Mouse (Mus musculus) embryonic facial prominence, embryonic 14.5 days (tissue): ENCODE measurements around the gene Ccdc130. TPM values are rescaled to one million over a fixed set of nuclear protein-coding genes. Genes with fewer than 3 reads are reported as not detected.
"Not testable (repeated sequence)": the region's sequence is repeated elsewhere in the genome, so short reads cannot be mapped to it uniquely, and the experiment has no call there.

Source experiments
- ATAC-seq: fragments of 200-750 bp; cut with Nextera tagmentation; 2 replicates; pipeline ENCODE4 v1.8.0; 2017; ENCODE audit warnings: low read depth, moderate number of reproducible peaks, moderate TSS enrichment
- DNase-seq: peaks from one replicate; pipeline ENCODE4 v3.0.0-alpha.2; 2015; ENCODE audit warnings: low spot score
- H3K27ac ChIP-seq: fragments of 300-500 bp; sonication (generic); replicated peaks from 2 replicates; pipeline ENCODE4 v1.5.1; 2014; ENCODE audit warnings: low read depth, mild to moderate bottlenecking, low read length, moderate library complexity
- H3K27me3 ChIP-seq: fragments of 300-500 bp; sonication (generic); replicated peaks from 2 replicates; pipeline ENCODE4 v1.6.1; 2014; ENCODE audit warnings: low read length; ENCODE audit not compliant: control insufficient read depth, insufficient read depth
- H3K36me3 ChIP-seq: fragments of 300-500 bp; sonication (generic); 2 replicates; pipeline ENCODE4 v1.6.1; 2014; ENCODE audit warnings: low read length, mixed read lengths; ENCODE audit not compliant: control insufficient read depth, insufficient read depth
- H3K4me1 ChIP-seq: fragments of 300-500 bp; sonication (generic); 2 replicates; pipeline ENCODE4 v1.6.1; 2014; ENCODE audit warnings: antibody characterized with exemption, low read length; ENCODE audit not compliant: control insufficient read depth, insufficient read depth
- H3K4me2 ChIP-seq: fragments of 300-500 bp; sonication (generic); 2 replicates; pipeline ENCODE4 v1.6.1; 2014; ENCODE audit warnings: low read depth, mild to moderate bottlenecking, low read length, moderate library complexity, mixed read lengths
- H3K4me3 ChIP-seq: fragments of 300-500 bp; sonication (generic); 2 replicates; pipeline ENCODE4 v1.5.1; 2014; ENCODE audit warnings: low read depth, mild to moderate bottlenecking, low read length
- H3K9ac ChIP-seq: fragments of 300-500 bp; sonication (generic); 2 replicates; pipeline ENCODE4 v1.6.1; 2014; ENCODE audit warnings: low read depth, mild to moderate bottlenecking, low read length, moderate library complexity, mixed read lengths
- H3K9me3 ChIP-seq: fragments of 300-500 bp; sonication (generic); 2 replicates; pipeline ENCODE4 v1.6.1; 2016; ENCODE audit warnings: low read length; ENCODE audit not compliant: control insufficient read depth
- WGBS: fragments of 180-500 bp; shearing (Covaris S2); extraction: QIAGEN DNeasy Blood & Tissue Kit; methylation state at CpG from one replicate; pipeline ENCODE4 v1.1.7; 2014; 5-methylcytosine and 5-hydroxymethylcytosine counted together
- polyA plus RNA-seq: library from polyadenylated mRNA; unstranded; fragments of >200 nt; fragmentation: Nextera tagmentation; extraction: Ambion mirVana; gene quantifications from 2 replicates; pipeline ENCODE4 v1.2.1, GENCODE M21; 2014

The Ccdc130 gene
- 18.4 and 19.6 TPM in 2 replicates for polyA plus RNA-seq

DNA sequence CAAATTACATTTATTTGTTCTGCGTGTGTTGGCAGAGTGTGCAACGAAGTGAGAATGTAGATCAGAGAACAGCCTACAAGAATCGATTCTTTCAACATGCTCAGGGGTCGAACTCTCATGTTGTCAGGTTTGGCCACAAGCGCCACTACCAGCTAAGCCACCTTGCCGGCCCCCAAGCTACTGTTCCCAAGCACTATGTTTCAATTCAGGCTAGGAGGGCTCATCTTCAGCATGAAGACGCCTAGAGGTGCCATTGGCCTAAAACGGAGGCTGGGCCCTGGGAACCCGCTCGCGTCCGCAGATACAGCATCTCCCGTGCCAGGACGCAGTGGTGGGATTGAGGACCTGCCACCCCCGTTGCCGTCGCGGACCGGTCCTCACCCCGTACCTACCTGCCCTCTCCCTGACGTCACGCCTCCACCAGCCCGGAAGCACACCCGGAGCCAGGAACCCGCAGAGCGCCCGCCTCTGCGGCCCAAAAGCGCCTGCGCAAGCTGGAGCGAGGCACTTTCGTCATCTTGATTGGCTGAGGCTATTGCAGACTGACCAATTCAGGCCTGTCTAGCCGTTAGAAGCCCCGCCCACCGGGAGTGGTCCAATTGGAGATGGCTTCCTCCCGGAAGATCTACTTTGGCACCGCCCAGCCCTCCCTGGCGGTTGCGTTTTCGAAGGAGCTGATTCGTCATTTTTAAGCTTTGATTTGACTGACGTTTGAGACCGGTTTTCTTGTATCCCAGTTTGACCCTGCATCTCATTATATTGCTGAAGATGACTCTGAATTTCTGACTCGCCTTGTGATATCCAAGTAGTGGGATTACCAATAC is at the start of gene Ccdc130:
TSS of gene Ccdc130 (minus strand) at position 431 of the 824 bp plus-strand sequence.
- Histone ChIP-seq H3K4me3 (peak within 1 kb of the TSS; percentile 77), H3K9me3 (no peaks in the 10 kb centered on the region), H3K4me1 (0 out of 2 replicates have a peak, but pooled peaks cover 2% of the 10 kb centered on the region), H3K36me3 (peaks cover 6% of the 10 kb centered on the region; the same call in 1 of the 2 replicates), H3K4me2 (peak within 1 kb of the TSS; percentile 92), H3K9ac (peak within 1 kb of the TSS; percentile 85), H3K27ac (peak within 1 kb of the TSS; percentile 66), H3K27me3 (no peaks in the 10 kb centered on the region)
- peak; percentile 100 for ATAC-seq
- WGBS, result under 1% methylated on average over 31 of the region's 44 CpGs
- peak; percentile 100 for DNase-seq

DNA sequence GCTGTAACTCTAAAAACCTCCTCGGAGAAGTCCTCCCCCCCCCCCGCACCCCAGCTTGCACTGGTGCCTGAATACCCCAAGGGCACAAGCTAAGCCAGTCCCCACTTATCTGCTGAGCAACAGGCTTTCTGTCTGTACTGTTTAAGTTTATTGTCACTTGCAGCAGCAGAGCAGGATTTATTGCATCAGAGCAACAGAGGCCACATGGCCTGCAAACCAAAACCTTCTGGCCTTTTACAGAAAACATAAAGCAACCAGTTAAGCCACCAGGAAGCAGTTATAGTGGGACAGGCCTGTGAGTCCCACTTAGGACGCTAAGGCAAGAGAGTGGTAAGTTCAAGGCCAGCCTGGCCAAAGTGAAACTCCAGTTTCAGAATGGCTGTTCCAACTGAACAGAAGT is 38.2 kb upstream of the Ccdc130 start:
- Histone ChIP-seq H3K4me1 (no peaks in the 10 kb centered on the region), H3K27ac (no peak overlapping the region), H3K36me3 (no peaks in the 10 kb centered on the region), H3K27me3 (no peaks in the 10 kb centered on the region), H3K9me3 (no peaks in the 10 kb centered on the region), H3K4me3 (no peak overlapping the region), H3K4me2 (no peak overlapping the region), H3K9ac (no peak overlapping the region)
- ATAC-seq (no peak), DNase-seq (no peak)
- 44% methylated on average over 3 of the region's 3 CpGs for WGBS

DNA sequence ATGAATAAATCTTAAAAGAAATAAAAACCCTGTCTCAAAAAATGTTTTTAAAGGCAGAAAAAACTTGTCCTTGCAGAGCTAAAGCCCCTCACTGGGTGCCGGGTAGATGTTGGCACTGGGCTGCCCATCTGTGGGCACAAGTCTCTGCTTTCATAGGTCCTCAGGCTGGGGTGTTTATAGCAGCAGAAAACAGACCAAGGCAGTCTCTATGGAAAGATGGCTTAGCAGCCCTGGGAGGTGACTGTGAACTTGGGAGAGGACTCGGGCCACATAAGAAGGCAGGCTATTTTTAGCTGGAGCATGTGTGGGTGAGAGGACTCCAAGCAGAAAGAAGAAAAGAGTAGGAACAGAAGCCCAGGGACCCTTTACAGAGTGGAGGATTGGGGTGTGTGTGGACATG is 33.8 kb upstream of the Ccdc130 start:
- H3K4me2 ChIP-seq, result no peak overlapping the region
- WGBS, result 86% methylated on average over 2 of the region's 2 CpGs
- no peaks in the 10 kb centered on the region for H3K36me3 ChIP-seq
- peaks cover 10% of the 10 kb centered on the region; the same call in 1 of the 2 replicates for H3K9me3 ChIP-seq
- H3K4me3 ChIP-seq, result no peak overlapping the region
- no peak for ATAC-seq
- no peak overlapping the region for H3K27ac ChIP-seq
- H3K27me3 ChIP-seq, result no peaks in the 10 kb centered on the region
- no peak overlapping the region for H3K9ac ChIP-seq
- H3K4me1 ChIP-seq, result no peaks in the 10 kb centered on the region
- no peak for DNase-seq

DNA sequence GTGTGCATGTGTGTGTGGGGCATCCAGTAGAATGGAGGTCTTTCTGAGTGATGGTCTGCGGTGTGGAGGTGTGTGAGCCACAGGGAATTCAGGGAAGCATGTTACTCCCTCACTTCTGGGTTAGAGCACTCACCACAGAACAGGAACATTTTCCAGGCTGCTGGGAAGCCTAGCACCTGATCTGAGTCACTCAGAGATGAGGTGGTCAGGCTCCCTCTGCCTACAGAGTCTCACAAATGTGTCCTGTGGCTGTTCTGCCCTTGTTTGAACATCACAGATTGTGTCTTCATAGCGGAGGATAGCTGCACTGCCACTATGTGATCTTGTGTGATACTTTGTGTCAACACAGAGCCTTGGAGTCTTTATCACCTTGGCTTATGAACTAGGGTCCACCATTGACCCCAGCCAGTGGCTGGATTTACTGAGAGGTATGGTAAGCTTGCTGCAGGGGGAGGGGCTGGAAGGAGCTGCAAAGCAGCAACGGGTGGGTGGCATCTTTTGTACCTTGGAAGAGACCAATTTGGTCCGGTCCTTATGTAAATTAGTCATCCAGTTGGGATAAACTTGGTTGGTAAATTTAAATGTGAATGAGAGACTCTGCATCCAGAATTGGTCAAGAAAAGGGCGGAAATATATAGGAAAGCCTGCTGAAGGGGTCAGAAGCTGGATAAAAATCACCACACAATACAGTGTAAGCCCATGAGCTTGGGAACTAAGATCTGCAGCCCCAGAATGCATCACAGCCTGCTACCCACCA is 27.0 kb upstream of the Ccdc130 start:
- Histone ChIP-seq H3K27ac (no peak overlapping the region), H3K4me3 (no peak overlapping the region), H3K4me1 (no peaks in the 10 kb centered on the region), H3K36me3 (no peaks in the 10 kb centered on the region), H3K9me3 (peaks cover 10% of the 10 kb centered on the region; the same call in 1 of the 2 replicates), H3K4me2 (no peak overlapping the region), H3K27me3 (no peaks in the 10 kb centered on the region), H3K9ac (no peak overlapping the region)
- DNase-seq (no peak), ATAC-seq (no peak)
- WGBS, result 67% methylated on average over 5 of the region's 5 CpGs

DNA sequence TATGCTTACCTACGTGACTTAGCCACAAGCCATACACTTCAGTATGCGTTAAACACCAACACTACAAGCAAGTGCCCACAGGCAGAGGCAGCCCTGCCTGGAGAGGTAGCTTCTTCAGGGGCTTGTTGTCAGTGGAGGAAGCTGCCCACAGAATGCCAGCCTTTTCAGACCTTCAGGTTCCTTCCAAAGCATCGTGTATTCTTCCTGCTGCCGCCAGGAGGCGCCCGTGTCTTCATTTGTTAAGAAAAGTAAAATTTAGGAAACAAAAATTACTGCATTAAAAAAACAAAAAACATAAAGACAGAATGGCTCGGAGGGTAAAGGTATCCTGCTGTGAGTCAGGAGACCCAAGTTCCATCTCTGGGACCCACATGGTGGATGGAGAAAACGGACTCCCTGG is 21.5 kb upstream of the Ccdc130 start:
- Histone ChIP-seq H3K36me3 (no peaks in the 10 kb centered on the region), H3K9me3 (no peaks in the 10 kb centered on the region), H3K4me2 (no peak overlapping the region), H3K27me3 (no peaks in the 10 kb centered on the region), H3K27ac (no peak overlapping the region), H3K4me1 (no peaks in the 10 kb centered on the region), H3K9ac (no peak overlapping the region), H3K4me3 (no peak overlapping the region)
- DNase-seq (peak; percentile 74), ATAC-seq (no peak)
- WGBS, result 25% methylated on average over 8 of the region's 8 CpGs

DNA sequence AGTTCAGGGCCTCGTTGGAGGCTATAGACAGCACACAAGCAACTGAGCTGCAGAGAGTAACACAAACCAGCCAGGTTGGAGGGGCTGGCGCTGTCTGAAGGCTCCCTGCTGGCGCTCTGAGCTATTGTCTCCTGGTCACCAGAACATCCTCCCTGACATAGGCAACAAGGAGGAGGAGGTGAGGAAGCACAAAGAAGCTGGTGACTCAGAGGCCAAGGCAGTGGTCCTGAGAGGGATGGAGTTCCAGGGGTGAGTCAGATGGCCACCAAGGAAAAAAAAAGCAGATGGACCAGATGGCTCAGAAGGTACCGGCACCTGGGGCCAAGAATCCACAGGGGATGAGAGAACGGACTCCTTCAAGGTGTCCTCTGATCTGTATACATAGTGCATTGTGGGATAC is 20.9 kb upstream of the Ccdc130 start:
- 62% methylated on average over 5 of the region's 5 CpGs for WGBS
- no peak overlapping the region for H3K4me3 ChIP-seq
- H3K9ac ChIP-seq, result no peak overlapping the region
- ATAC-seq, result no peak
- no peak overlapping the region for H3K4me2 ChIP-seq
- DNase-seq, result no peak
- no peaks in the 10 kb centered on the region for H3K9me3 ChIP-seq
- no peaks in the 10 kb centered on the region for H3K4me1 ChIP-seq
- no peaks in the 10 kb centered on the region for H3K36me3 ChIP-seq
- H3K27ac ChIP-seq, result no peak overlapping the region
- no peaks in the 10 kb centered on the region for H3K27me3 ChIP-seq

- 64% methylated on average over 2 of the region's 2 CpGs for WGBS
- no peak overlapping the region for H3K27ac ChIP-seq
- H3K36me3 ChIP-seq, result no peaks in the 10 kb centered on the region
- peaks cover 4% of the 10 kb centered on the region; the same call in 1 of the 2 replicates for H3K4me1 ChIP-seq
- H3K4me2 ChIP-seq, result no peak overlapping the region
- ATAC-seq (no peak), DNase-seq (no peak)
- no peaks in the 10 kb centered on the region for H3K9me3 ChIP-seq
- no peaks in the 10 kb centered on the region for H3K27me3 ChIP-seq
- H3K9ac ChIP-seq, result no peak overlapping the region
- H3K4me3 ChIP-seq, result no peak overlapping the region
Measured at GRCm38 (mm10) chr8:84288892-84289291, 18.7 kb upstream of the Ccdc130 start.

DNA sequence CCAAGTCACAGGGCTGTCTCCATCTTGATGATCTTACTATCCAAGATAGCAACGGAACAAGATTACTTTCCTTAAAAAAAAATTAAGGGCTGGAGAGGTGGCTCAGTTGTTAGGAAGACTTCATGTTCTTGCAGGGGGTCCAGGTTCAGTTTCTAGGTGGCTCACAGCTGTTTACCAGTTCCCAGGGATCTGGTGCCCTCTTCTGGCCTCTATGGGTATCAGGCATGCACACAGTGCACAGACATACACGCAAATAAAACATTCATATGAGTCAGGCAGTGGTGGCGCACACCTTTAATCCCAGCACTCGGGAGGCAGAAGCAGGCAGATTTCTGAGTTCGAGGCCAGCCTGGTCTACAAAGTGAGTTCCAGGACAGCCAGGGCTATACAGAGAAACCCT is 15.5 kb upstream of the Ccdc130 start:
- H3K9ac ChIP-seq, ATAC-seq, H3K4me2 ChIP-seq, H3K4me1 ChIP-seq, H3K9me3 ChIP-seq, H3K27me3 ChIP-seq, H3K36me3 ChIP-seq, H3K4me3 ChIP-seq: not testable (repeated sequence)
- 57% methylated on average over 5 of the region's 5 CpGs for WGBS
- peak; percentile 29 for DNase-seq
- peak overlapping the region; percentile 82; the same call in 1 of the 2 replicates for H3K27ac ChIP-seq
